Comparison of ENCODE assay signal across 22 mouse cellular contexts in the genomic region with DNA sequence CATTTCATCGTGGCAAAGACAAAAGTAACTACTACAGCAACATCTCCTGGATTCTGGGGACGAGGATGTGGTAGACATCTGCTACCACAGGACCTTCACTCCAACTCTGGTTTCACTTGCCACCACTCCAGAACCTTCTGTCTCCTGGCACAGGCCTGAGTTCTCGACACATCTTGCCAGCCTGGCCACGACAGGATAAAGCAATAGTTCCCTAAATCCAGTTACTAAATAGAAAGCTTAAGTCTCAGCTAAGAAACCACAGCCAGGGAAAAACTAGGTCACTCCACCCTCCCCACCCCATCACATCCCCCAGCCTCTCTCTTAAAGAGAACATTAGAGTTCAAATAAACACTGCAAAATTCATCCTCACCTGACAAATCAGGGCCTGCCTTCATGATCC.
A peak's percentile ranks its signal among the peaks of the same experiment; 100 is the strongest.
DNase-seq lines count a peak whose midpoint lies in the region; ATAC-seq lines count a peak whose summit lies in the region.
"Had no signal": no experiment of that assay in that cellular context is flagged by ENCODE, and none has a peak within 500 bp of the region (broad histone marks: within the 10 kb centered on the region; RNA-seq: fewer than 3 reads in every experiment).

No protein-coding gene starts in this region.

- no peak overlapping the region for H3K4me3 ChIP-seq in heart, embryonic 11.5 days (ENCODE audit: low read depth, low read length)
- H3K4me3 ChIP-seq in intestine, embryonic 16.5 days (ENCODE audit: low read length) = no peak overlapping the region
- H3K4me3 ChIP-seq: erythroblast, embryonic 14.5 days; forebrain, embryonic 13.5 days; hindbrain, embryonic 15.5 days; liver, embryonic 13.5 days; stomach, embryonic 15.5 days had no signal

- no peaks in the 10 kb centered on the region for H3K9me3 ChIP-seq in heart, embryonic 11.5 days (replicated peaks; ENCODE audit: control insufficient read depth, low read length)
- H3K9me3 ChIP-seq in intestine, embryonic 16.5 days (ENCODE audit: control insufficient read depth, low read length) = no peaks in the 10 kb centered on the region
- H3K9me3 ChIP-seq: forebrain, embryonic 13.5 days; hindbrain, embryonic 15.5 days; liver, embryonic 13.5 days; stomach, embryonic 15.5 days had no signal

- no peak overlapping the region for H3K9ac ChIP-seq in heart, embryonic 11.5 days (ENCODE audit: low read depth, low read length)
- no peak overlapping the region for H3K9ac ChIP-seq in intestine, embryonic 16.5 days (ENCODE audit: low read depth, low read length)
- H3K9ac ChIP-seq: forebrain, embryonic 13.5 days; hindbrain, embryonic 15.5 days; liver, embryonic 13.5 days; stomach, embryonic 15.5 days had no signal

- DNase-seq in cerebellum, adult 9-11 months = peak; percentile 3
- DNase-seq in cerebellum, adult 11 months = no peak
- peak; percentile 85 for DNase-seq in heart, adult 11 months
- peak; percentile 28 for DNase-seq in retina, postnatal 1 day
- DNase-seq in retina, embryonic 14.5 days (ENCODE audit: low spot score) = no peak
- DNase-seq: adrenal gland, adult 8-10 months; cerebellum, adult 8-10 months; kidney, adult 8-10 months; kidney, postnatal 14 days; liver, embryonic 13.5 days; lung, adult 2 months; lung, postnatal 14 days; right cerebral cortex, postnatal 4 days; thymus, postnatal 25 days had no signal

- ATAC-seq in heart, embryonic 11.5 days (replicated peaks; ENCODE audit: insufficient number of reproducible peaks, low FRiP score, low TSS enrichment) = no peak
- no peak for ATAC-seq in intestine, embryonic 16.5 days
- ATAC-seq: activated CD4-positive, CD25-positive, alpha-beta regulatory T cell, adult 4 months; forebrain, embryonic 13.5 days had no signal

- 66% methylated on average over 4 of the region's 4 CpGs for WGBS in heart, embryonic 11.5 days (ENCODE audit: insufficient replicate concordance)
- WGBS in intestine, embryonic 16.5 days = 79% methylated on average over 4 of the region's 4 CpGs

- H3K4me1 ChIP-seq in heart, embryonic 11.5 days (ENCODE audit: control insufficient read depth, insufficient read depth, low read length) = no peaks in the 10 kb centered on the region
- H3K4me1 ChIP-seq in intestine, embryonic 16.5 days (ENCODE audit: control insufficient read depth, insufficient read depth, low read length) = no peaks in the 10 kb centered on the region
- H3K4me1 ChIP-seq: forebrain, embryonic 13.5 days; hindbrain, embryonic 15.5 days; liver, embryonic 13.5 days; stomach, embryonic 15.5 days had no signal

- no peaks in the 10 kb centered on the region for H3K27me3 ChIP-seq in heart, embryonic 11.5 days (ENCODE audit: control insufficient read depth, insufficient read depth, low read length)
- no peaks in the 10 kb centered on the region for H3K27me3 ChIP-seq in intestine, embryonic 16.5 days (replicated peaks; ENCODE audit: control insufficient read depth, insufficient read depth, low read length)
- H3K27me3 ChIP-seq: forebrain, embryonic 13.5 days; hindbrain, embryonic 15.5 days; liver, embryonic 13.5 days; stomach, embryonic 15.5 days had no signal

- no peaks in the 10 kb centered on the region for H3K36me3 ChIP-seq in heart, embryonic 11.5 days (ENCODE audit: control insufficient read depth, insufficient read depth, low read length)
- H3K36me3 ChIP-seq in intestine, embryonic 16.5 days (ENCODE audit: control insufficient read depth, insufficient read depth, low read length) = no peaks in the 10 kb centered on the region
- H3K36me3 ChIP-seq: hindbrain, embryonic 15.5 days; liver, embryonic 13.5 days; stomach, embryonic 15.5 days had no signal

- no peak overlapping the region for H3K27ac ChIP-seq in heart, embryonic 11.5 days (ENCODE audit: low read depth, low read length)
- no peak overlapping the region for H3K27ac ChIP-seq in intestine, embryonic 16.5 days (ENCODE audit: low read length)
- H3K27ac ChIP-seq: forebrain, embryonic 13.5 days; hindbrain, embryonic 15.5 days; liver, embryonic 13.5 days; stomach, embryonic 15.5 days had no signal

- no peak overlapping the region for H3K4me2 ChIP-seq in heart, embryonic 11.5 days
- H3K4me2 ChIP-seq in intestine, embryonic 16.5 days (ENCODE audit: low read depth, low read length) = no peak overlapping the region
- H3K4me2 ChIP-seq: forebrain, embryonic 13.5 days; hindbrain, embryonic 15.5 days; liver, embryonic 13.5 days; midbrain, embryonic 11.5 days; stomach, embryonic 15.5 days had no signal

Comparison
In these comparisons a context has a peak if more than half of its experiments do, and no peak if none do; other contexts are left out.
1. DNase-seq: peak in cerebellum, adult 9-11 months (single experiment), heart, adult 11 months (single experiment) and retina, postnatal 1 day (single experiment); none in cerebellum, adult 11 months (single experiment) and retina, embryonic 14.5 days (single experiment).